8 mouse cellular contexts compared by ENCODE assay signal in genomic region chr5:83440259-83440658, GRCm38 (mm10).
A peak's percentile ranks its signal among the peaks of the same experiment; 100 is the strongest.
DNase-seq lines count a peak whose midpoint lies in the region; ATAC-seq and TF ChIP-seq lines count a peak whose summit lies in the region.

No protein-coding gene starts in this region.

- no peak for TF ChIP-seq CTCF in thymus, adult 2 months (IDR thresholded peaks at IDR 0.05; ENCODE audit: borderline replicate concordance, control insufficient read depth, extremely low read depth, insufficient read depth, low read length, poor library complexity)

- H3K4me3 ChIP-seq in thymus, adult 2 months (ENCODE audit: control insufficient read depth, insufficient read depth, low read length) = no peak overlapping the region
- no peak overlapping the region for H3K4me3 ChIP-seq in embryonic facial prominence, embryonic 10.5 days

- no peaks in the 10 kb centered on the region for H3K9me3 ChIP-seq in embryonic facial prominence, embryonic 10.5 days

- ATAC-seq in megakaryocyte, adult 5-6 weeks (ENCODE audit: poor library complexity, severe bottlenecking) = peak; percentile 45

- H3K27ac ChIP-seq in thymus, adult 2 months (ENCODE audit: control insufficient read depth, insufficient read depth, low read length) = no peak overlapping the region
- no peak overlapping the region for H3K27ac ChIP-seq in embryonic facial prominence, embryonic 10.5 days (replicated peaks)

- H3K36me3 ChIP-seq in thymus, adult 2 months (ENCODE audit: control insufficient read depth, insufficient read depth, low read length) = no peaks in the 10 kb centered on the region
- H3K36me3 ChIP-seq in embryonic facial prominence, embryonic 10.5 days (replicated peaks) = no peaks in the 10 kb centered on the region

- DNase-seq in adrenal gland, adult 18-20 months (ENCODE audit: low spot score in 2 of 2) = peak; percentile 13 to 25
- DNase-seq in adrenal gland, adult 8-10 months = no peak
- DNase-seq in thymus, postnatal 0 days (ENCODE audit: low spot score) = peak; percentile 18
- DNase-seq in thymus, adult 2 months = no peak
- peak; percentile 58 for DNase-seq in embryonic facial prominence, embryonic 10.5 days (ENCODE audit: low spot score)
- peak; percentile 37 for DNase-seq in kidney, adult 9 months
- peak; percentile 8 for DNase-seq in testis, postnatal 14 days (ENCODE audit: low spot score)

- no peak for TF ChIP-seq POLR2A in thymus, adult 2 months (IDR thresholded peaks at IDR 0.05; ENCODE audit: control insufficient read depth, extremely low read depth, insufficient read depth, low read length, poor library complexity)

- H3K4me1 ChIP-seq in thymus, adult 2 months (replicated peaks; ENCODE audit: control insufficient read depth, insufficient read depth, low read length) = no peaks in the 10 kb centered on the region
- H3K4me1 ChIP-seq in embryonic facial prominence, embryonic 10.5 days = no peaks in the 10 kb centered on the region

- H3K27me3 ChIP-seq in thymus, adult 2 months (ENCODE audit: control insufficient read depth, insufficient read depth, low read length) = no peaks in the 10 kb centered on the region
- H3K27me3 ChIP-seq in embryonic facial prominence, embryonic 10.5 days (replicated peaks; ENCODE audit: low read depth, poor library complexity, severe bottlenecking) = no peaks in the 10 kb centered on the region

- 9% methylated on average over 3 of the region's 3 CpGs for WGBS in thymus, adult 2 months
- WGBS in embryonic facial prominence, embryonic 10.5 days = 9% methylated on average over 3 of the region's 3 CpGs

Comparison
In these comparisons a context has a peak if more than half of its experiments do, and no peak if none do; other contexts are left out.
1. DNase-seq: peak in adrenal gland, adult 18-20 months (2 of 2), thymus, postnatal 0 days (single experiment), embryonic facial prominence, embryonic 10.5 days (single experiment), kidney, adult 9 months (single experiment) and testis, postnatal 14 days (single experiment); none in adrenal gland, adult 8-10 months (single experiment) and thymus, adult 2 months (single experiment).